Mouse (Mus musculus) embryonic facial prominence, embryonic 13.5 days (tissue): ENCODE measurements around the gene 1700013F07Rik. TPM values are rescaled to one million over a fixed set of nuclear protein-coding genes. Genes with fewer than 3 reads are reported as not detected.
A peak's percentile ranks its signal among the peaks of the same experiment; 100 is the strongest.

ENCODE experiments used
- ATAC-seq: fragments of 200-750 bp; cut with Nextera tagmentation; 2 replicates; pipeline ENCODE4 v1.8.0; 2017; ENCODE audit warnings: low read depth; ENCODE audit not compliant: insufficient number of reproducible peaks, insufficient read depth, low FRiP score, low TSS enrichment
- H3K27ac ChIP-seq: fragments of 300-500 bp; sonication (generic); 2 replicates; pipeline ENCODE4 v1.5.1; 2015; ENCODE audit warnings: moderate library complexity, mild to moderate bottlenecking, inconsistent platforms
- H3K27me3 ChIP-seq: fragments of 300-500 bp; sonication (generic); 2 replicates; pipeline ENCODE4 v1.6.1; 2015; ENCODE audit warnings: mild to moderate bottlenecking, inconsistent platforms
- H3K36me3 ChIP-seq: fragments of 300-500 bp; sonication (generic); 2 replicates; pipeline ENCODE4 v1.6.1; 2015; ENCODE audit warnings: mild to moderate bottlenecking, inconsistent platforms
- H3K4me1 ChIP-seq: fragments of 300-500 bp; sonication (generic); 2 replicates; pipeline ENCODE4 v1.6.1; 2015; ENCODE audit warnings: inconsistent platforms
- H3K4me2 ChIP-seq: fragments of 300-500 bp; sonication (generic); 2 replicates; pipeline ENCODE4 v1.6.1; 2015; ENCODE audit warnings: moderate library complexity, mild to moderate bottlenecking, inconsistent platforms
- H3K4me3 ChIP-seq: fragments of 300-500 bp; sonication (generic); 2 replicates; pipeline ENCODE4 v1.5.1; 2015; ENCODE audit warnings: mild to moderate bottlenecking, inconsistent platforms
- H3K9ac ChIP-seq: fragments of 300-500 bp; sonication (generic); 2 replicates; pipeline ENCODE4 v1.6.1; 2015; ENCODE audit warnings: mild to moderate bottlenecking, inconsistent platforms
- H3K9me3 ChIP-seq: fragments of 300-500 bp; sonication (generic); 2 replicates; pipeline ENCODE4 v1.6.1; 2016; ENCODE audit warnings: inconsistent platforms
- WGBS: fragments of 180-500 bp; shearing (Covaris S2); methylation state at CpG from one replicate; pipeline ENCODE4 v1.1.7; 2015; ENCODE audit warnings: mixed read lengths; 5-methylcytosine and 5-hydroxymethylcytosine counted together
- polyA plus RNA-seq: library from polyadenylated mRNA; unstranded; fragments of >200 nt; fragmentation: Nextera tagmentation; extraction: Ambion mirVana; gene quantifications from 2 replicates; pipeline ENCODE4 v1.2.1, GENCODE M21; 2015

The 1700013F07Rik gene
- polyA plus RNA-seq, 1 experiment from 2014 or later = not detected

DNA sequence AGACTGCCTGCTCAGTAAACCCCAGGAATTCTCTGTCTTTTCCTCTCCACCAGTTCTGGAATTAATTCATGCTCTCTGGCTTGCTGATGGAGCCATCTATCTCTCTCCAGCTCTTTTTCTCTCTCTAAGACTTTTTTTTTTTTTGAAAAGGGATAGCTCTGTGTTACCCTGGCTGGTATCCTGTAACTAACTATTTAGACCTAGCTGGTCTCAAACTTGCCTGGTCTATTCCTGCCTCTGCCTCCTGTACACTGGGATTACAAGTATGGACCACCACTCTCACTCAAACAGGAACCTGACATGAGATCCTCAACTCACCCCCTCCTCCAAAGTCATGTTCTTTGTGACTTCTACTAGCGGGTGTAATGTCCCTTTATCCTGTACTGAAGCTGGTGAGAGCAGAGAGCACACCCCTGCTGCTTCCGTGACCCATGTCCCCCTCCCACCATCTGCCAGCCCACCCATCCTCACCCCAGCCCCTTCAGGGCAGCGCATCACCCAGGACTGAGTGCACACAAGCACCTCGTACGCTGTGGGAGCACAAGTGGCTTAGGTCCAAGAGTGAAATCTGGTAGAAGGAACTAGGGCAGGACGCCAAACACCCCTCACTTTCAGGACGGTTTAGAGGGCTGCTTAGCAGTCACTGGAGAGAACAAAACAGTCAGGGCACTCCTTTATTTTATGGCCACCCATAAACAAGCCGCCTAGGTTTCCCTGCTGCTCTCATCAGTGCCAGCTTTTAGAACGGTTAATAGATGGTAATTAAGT is 23.1 kb upstream of the 1700013F07Rik start:
- Histone ChIP-seq H3K36me3 (no peaks in the 10 kb centered on the region), H3K9me3 (no peaks in the 10 kb centered on the region), H3K9ac (no peak overlapping the region), H3K27me3 (no peaks in the 10 kb centered on the region), H3K4me2 (no peak overlapping the region), H3K27ac (no peak overlapping the region), H3K4me3 (no peak overlapping the region), H3K4me1 (peaks cover 13% of the 10 kb centered on the region)
- 20% methylated on average over 9 of the region's 9 CpGs for WGBS
- no peak for ATAC-seq

DNA sequence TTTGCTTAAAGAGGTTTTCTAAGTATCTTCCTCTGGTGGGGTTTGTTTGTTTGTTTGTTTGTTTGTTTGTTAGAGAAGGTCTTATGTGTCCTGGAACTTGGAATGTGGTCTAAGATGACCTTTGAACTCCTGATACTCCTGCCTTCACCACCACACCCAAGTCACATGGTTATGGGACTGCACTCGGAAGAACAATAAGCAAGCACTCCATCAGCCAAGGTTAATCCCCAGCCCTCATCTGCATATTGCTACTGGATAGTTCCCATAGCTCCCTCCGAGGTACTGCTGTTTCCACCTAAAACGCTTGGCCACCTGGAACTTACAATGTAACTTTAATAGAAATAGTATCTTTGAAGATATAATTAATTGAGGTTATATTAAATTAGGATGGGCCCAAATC is 20.5 kb upstream of the 1700013F07Rik start:
- no peak overlapping the region for H3K27ac ChIP-seq
- peaks cover 10% of the 10 kb centered on the region for H3K4me1 ChIP-seq
- ATAC-seq = no peak
- no peaks in the 10 kb centered on the region for H3K9me3 ChIP-seq
- H3K36me3 ChIP-seq = no peaks in the 10 kb centered on the region
- H3K4me2 ChIP-seq = no peak overlapping the region
- no peak overlapping the region for H3K9ac ChIP-seq
- H3K4me3 ChIP-seq = no peak overlapping the region
- no peaks in the 10 kb centered on the region for H3K27me3 ChIP-seq
- 69% methylated on average over 3 of the region's 3 CpGs for WGBS

DNA sequence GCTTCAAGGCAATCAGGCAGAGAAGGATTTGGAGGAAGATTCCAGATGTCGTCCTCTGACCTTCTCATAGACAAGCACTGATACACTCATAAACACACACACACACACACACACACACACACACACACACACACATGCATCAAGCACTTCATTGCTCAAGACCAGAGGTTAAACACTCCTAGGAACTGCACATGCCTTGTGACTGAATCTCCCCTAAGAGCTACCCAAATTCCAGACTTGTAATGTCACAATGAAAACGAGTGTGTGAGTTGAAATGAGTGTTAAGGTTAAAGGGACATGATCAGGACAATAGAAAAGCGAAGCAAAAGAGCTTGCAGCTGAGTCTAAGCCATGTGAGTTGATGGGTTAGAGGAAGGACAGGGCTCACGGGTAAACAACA is 15.7 kb upstream of the 1700013F07Rik start:
- H3K27me3 ChIP-seq = no peaks in the 10 kb centered on the region
- ATAC-seq = no peak
- no peak overlapping the region for H3K27ac ChIP-seq
- H3K4me2 ChIP-seq = no peak overlapping the region
- H3K4me3 ChIP-seq = no peak overlapping the region
- no peaks in the 10 kb centered on the region for H3K9me3 ChIP-seq
- H3K9ac ChIP-seq = no peak overlapping the region
- WGBS = 61% methylated on average over 4 of the region's 4 CpGs
- no peaks in the 10 kb centered on the region for H3K4me1 ChIP-seq
- H3K36me3 ChIP-seq = no peaks in the 10 kb centered on the region

DNA sequence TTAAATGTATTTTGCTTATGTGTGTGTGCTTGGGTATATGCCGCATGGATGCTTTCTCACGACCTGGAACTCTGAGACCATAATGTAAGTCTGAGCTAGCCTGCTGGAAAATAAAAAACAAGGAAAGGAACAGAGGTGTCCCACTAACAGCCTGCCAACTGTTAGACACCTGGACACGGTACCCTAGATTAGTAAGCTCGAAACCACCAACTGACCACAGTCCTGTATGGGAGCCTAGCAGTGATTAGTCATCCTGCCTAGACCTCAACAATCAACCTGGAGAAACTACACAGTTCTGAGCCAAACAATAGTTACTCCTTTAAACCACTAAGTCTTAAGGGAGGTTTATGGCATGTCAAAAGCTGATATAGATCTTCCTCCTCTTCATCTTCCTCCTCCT is 10.5 kb upstream of the 1700013F07Rik start:
- H3K27me3 ChIP-seq = no peaks in the 10 kb centered on the region
- no peak overlapping the region for H3K27ac ChIP-seq
- H3K4me3 ChIP-seq = no peak overlapping the region
- H3K36me3 ChIP-seq = no peaks in the 10 kb centered on the region
- H3K4me1 ChIP-seq = no peaks in the 10 kb centered on the region
- no peak overlapping the region for H3K9ac ChIP-seq
- no peak for ATAC-seq
- no peaks in the 10 kb centered on the region for H3K9me3 ChIP-seq
- 92% methylated on average over 4 of the region's 4 CpGs for whole genome bisulfite sequencing
- no peak overlapping the region for H3K4me2 ChIP-seq

DNA sequence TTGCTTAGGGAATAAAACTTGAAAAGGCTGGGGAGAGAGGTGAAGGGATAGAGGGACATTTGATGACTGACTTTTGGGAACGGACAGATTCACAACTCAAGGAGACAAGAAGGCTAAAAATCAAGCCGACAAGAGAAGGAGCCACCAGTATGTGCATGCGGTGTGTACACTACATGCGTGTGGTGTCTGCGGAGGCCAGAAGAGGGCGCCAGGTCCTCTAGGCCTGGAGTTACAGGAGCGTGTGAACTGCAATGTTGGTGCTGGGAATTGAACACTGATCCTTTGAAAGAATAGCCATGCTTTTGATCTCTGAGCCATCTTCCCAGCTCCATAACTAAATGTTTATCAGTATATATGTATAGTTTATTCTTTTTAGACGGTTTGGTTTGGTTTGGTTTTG is 5.5 kb upstream of the 1700013F07Rik start:
- no peaks in the 10 kb centered on the region for H3K9me3 ChIP-seq
- no peaks in the 10 kb centered on the region for H3K4me1 ChIP-seq
- no peak overlapping the region for H3K9ac ChIP-seq
- H3K36me3 ChIP-seq = no peaks in the 10 kb centered on the region
- no peak for ATAC-seq
- H3K4me3 ChIP-seq = no peak overlapping the region
- no peaks in the 10 kb centered on the region for H3K27me3 ChIP-seq
- H3K4me2 ChIP-seq = no peak overlapping the region
- H3K27ac ChIP-seq = no peak overlapping the region
- 91% methylated on average over 8 of the region's 8 CpGs for WGBS

DNA sequence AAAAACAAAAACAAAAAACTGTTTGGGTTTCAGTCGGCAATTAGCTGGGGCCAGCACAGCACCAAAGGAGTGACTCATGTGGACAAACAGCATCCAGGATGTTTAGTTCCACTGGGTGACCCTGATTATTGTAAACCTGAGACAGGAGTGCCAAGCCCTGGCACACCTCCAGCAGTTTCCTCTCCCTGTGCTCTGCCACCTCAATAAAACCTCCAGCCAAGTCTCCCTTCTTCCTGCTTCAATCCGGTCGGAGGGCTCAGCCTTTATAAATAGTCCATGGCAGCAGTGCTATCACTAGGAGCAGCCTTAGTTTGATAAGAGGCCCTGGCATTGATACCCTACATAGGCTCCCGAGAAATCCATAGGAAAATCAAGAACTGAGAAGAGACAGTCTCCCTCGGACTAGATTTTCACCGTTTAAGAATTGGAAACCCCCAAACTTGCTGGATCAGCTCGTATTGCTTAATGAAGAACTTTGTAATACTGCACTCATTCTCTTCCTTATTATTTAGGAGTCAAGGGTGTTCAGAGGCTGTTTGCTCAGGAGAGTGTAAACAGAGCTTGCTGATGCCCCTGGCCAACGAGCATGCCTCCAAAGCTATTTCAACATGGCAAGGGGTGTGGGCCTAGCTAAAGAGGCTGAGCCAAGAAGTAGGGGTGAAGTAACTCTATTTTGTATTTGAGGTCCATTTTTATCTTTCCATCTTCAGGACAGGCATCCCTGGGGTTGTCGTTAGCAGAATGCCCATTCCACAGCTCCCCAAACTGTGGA is 650 bp upstream of the 1700013F07Rik start:
- Histone ChIP-seq H3K9me3 (no peaks in the 10 kb centered on the region), H3K36me3 (no peaks in the 10 kb centered on the region), H3K27ac (no peak overlapping the region), H3K4me1 (peaks cover 14% of the 10 kb centered on the region), H3K4me3 (no peak overlapping the region), H3K27me3 (peaks cover 26% of the 10 kb centered on the region), H3K4me2 (no peak overlapping the region), H3K9ac (no peak overlapping the region)
- ATAC-seq = no peak
- 78% methylated on average over 9 of the region's 9 CpGs for WGBS

DNA sequence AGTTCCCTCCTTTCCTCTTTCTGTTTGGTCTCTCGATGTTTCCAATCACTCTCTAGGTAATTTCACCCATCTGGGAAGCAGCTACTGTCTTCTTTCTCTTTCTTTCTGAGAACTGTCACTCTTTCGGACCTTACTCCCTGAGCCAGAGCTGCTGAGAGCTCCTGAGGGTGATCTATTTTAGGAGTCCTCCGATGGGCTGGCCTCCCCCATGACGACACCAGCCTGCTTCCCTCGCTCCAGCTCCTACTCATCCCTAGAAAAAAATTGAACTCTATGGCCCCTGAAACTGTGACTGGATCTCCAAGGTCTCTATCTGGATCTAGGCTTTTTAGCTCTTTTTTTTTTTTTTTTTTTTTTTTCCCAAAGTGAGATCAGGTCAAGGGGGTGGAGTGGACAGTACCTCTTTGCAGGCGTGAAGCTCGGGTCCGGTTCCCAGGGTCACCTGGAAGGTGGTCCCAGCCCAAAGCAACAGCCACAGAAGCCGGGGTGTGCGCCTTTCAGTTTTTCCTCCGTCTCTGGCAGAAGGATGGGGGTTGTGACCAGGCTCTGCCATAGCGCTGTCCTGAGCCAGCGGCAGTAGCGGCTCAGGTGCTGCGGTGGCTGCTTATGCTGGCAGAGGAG is 2.1 kb downstream of the 1700013F07Rik start:
- peaks cover 26% of the 10 kb centered on the region for H3K27me3 ChIP-seq
- H3K9me3 ChIP-seq = no peaks in the 10 kb centered on the region
- H3K27ac ChIP-seq = no peak overlapping the region
- peak overlapping the region; percentile 86 for H3K4me2 ChIP-seq
- H3K36me3 ChIP-seq = no peaks in the 10 kb centered on the region
- peak overlapping the region; percentile 50 for H3K4me3 ChIP-seq
- ATAC-seq = no peak
- WGBS = 3% methylated on average over 15 of the region's 15 CpGs
- no peak overlapping the region for H3K9ac ChIP-seq
- H3K4me1 ChIP-seq = peaks cover 14% of the 10 kb centered on the region

DNA sequence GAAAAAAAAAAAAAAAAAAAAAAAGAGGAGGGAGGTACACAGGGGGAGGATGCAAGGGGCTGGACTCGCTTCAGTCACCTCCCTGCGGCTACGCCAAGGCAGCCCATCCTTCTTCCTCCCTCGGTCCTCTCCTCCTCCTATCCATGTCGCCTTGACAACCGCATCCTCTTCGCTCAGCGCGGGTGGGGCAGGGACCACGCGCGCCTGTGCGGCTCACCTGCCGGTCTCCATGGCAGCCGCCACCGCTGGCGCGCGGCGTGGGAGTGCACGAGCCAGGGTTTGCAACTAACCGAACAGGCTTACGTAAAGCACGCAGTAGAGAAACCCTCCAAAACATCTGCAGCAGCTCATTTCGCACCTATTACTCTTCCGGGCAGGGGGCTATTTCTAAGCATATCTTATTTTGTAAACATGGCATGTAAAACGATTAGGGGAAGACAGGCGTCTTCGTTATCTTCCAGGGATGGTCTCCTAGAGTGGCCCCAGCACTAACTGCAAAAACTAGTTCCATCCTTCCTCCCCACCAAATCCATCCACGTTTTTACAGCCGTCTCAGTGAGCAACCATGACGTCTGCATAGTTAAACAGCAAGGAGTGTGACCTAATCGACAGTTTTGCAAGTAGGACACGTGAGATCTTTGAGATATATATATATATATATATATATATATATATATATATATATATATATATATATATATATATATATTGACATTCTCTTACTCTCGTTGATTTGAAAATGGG is 2.7 kb downstream of the 1700013F07Rik start, which contains the start of gene 5330417C22Rik:
Gene 5330417C22Rik (minus strand): TSS at position 20 of the 744 bp plus-strand sequence.
- Histone ChIP-seq H3K27me3 (peaks cover 26% of the 10 kb centered on the region), H3K4me1 (peaks cover 14% of the 10 kb centered on the region), H3K9ac (peak within 1 kb of the TSS; percentile 52; the same call in 1 of the 2 replicates), H3K36me3 (no peaks in the 10 kb centered on the region), H3K9me3 (no peaks in the 10 kb centered on the region), H3K4me3 (peak within 1 kb of the TSS; percentile 50), H3K4me2 (peak within 1 kb of the TSS; percentile 86), H3K27ac (no peak within 1 kb of the TSS)
- 1% methylated on average over 35 of the region's 35 CpGs for WGBS
- peak; percentile 60; the same call in 1 of the 2 replicates for ATAC-seq

DNA sequence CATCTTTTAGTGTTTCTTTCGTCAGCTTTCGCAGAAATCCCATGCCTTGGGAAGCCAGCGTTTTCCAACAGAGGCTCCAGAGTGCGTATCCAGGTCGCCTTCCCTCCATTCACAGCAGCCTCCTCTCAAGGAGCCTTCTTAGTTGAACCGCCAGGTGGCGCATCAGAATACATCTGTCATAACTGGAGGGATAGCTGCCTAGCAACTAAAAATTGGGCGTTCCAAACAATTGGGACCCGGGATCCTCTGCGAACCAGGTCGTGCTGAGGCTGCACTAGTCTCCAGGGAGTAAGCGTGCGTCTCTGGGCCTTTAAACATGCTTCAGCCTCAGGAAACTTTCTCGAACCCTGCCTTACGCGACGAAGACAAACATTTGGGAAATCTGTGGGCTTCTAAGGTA is 3.4 kb downstream of the 1700013F07Rik start:
- H3K36me3 ChIP-seq = no peaks in the 10 kb centered on the region
- WGBS = 2% methylated on average over 17 of the region's 17 CpGs
- peak overlapping the region; percentile 60 for H3K4me2 ChIP-seq
- H3K9ac ChIP-seq = 0 out of 2 replicates have a peak overlapping the region, but pooled peaks have one; percentile 36
- peak; percentile 71; the same call in 1 of the 2 replicates for ATAC-seq
- H3K9me3 ChIP-seq = no peaks in the 10 kb centered on the region
- no peak overlapping the region for H3K27ac ChIP-seq
- peaks cover 26% of the 10 kb centered on the region for H3K27me3 ChIP-seq
- H3K4me3 ChIP-seq = peak overlapping the region; percentile 30
- H3K4me1 ChIP-seq = peaks cover 14% of the 10 kb centered on the region

DNA sequence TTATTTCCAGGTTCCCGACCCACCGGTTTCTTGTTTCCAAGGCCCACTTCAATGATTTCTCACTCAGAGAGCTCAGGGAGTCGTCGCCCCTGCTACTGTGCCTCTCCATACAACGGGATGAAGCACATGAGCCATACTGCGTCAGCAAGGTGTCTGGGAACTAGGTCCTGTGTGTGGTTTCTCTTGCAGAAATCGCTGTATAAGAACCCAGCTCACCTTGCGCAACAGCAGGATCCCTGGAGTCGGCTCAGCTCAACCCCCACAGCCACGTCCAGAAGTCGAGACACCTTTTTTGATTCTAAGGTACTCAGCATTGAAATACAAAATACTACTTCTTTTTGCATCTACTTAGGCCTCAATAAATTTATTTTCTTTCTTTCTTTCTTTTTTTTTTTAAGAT is 8.3 kb downstream of the 1700013F07Rik start:
- 78% methylated on average over 11 of the region's 11 CpGs for WGBS
- no peaks in the 10 kb centered on the region for H3K36me3 ChIP-seq
- H3K9ac ChIP-seq = no peak overlapping the region
- no peak overlapping the region for H3K27ac ChIP-seq
- H3K9me3 ChIP-seq = no peaks in the 10 kb centered on the region
- H3K4me2 ChIP-seq = no peak overlapping the region
- H3K4me3 ChIP-seq = no peak overlapping the region
- ATAC-seq = no peak
- peaks cover 5% of the 10 kb centered on the region for H3K4me1 ChIP-seq
- no peaks in the 10 kb centered on the region for H3K27me3 ChIP-seq

DNA sequence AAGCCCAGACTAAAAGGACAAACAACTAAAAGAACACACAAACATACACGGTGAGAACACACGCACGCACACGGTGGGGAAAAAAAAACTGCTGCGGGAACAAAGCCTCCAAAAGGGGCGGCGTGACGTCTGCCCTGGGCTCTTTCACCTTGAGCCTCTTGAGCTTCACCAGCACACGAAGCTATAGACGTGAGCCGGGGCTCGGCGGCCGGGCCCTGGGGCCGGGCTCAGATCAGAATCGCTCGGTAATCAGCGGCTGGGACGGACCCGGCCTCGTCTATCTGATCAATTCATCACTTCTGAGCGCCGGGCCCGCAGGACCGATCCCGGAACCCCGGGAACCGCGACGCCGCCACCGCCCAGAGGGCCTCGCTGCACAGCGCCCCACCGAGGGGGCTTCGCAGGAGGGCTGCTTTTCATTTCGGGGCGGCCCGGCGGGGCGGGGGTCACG is 20.2 kb downstream of the 1700013F07Rik start:
- H3K27ac ChIP-seq = peak overlapping the region; percentile 92
- H3K4me3 ChIP-seq = peak overlapping the region; percentile 83
- H3K36me3 ChIP-seq = peaks cover 21% of the 10 kb centered on the region
- H3K4me1 ChIP-seq = no peaks in the 10 kb centered on the region; the same call in 1 of the 2 replicates
- no peaks in the 10 kb centered on the region for H3K27me3 ChIP-seq
- H3K9me3 ChIP-seq = no peaks in the 10 kb centered on the region
- under 1% methylated on average over 39 of the region's 42 CpGs for WGBS
- H3K4me2 ChIP-seq = peak overlapping the region; percentile 69
- peak; percentile 12; the same call in 1 of the 2 replicates for ATAC-seq
- H3K9ac ChIP-seq = peak overlapping the region; percentile 96
